Mouse (Mus musculus) embryo, embryonic 9.5 days (tissue): ENCODE measurements around the gene Rapgef1.
"Not testable (repeated sequence)": the region's sequence is repeated elsewhere in the genome, so short reads cannot be mapped to it uniquely, and the experiment has no call there.

Experiments used
- DNase-seq: peaks from one replicate; pipeline ENCODE4 v3.0.0-alpha.2; 2017; ENCODE audit errors: extremely low spot score

Rapgef1 gene

DNA sequence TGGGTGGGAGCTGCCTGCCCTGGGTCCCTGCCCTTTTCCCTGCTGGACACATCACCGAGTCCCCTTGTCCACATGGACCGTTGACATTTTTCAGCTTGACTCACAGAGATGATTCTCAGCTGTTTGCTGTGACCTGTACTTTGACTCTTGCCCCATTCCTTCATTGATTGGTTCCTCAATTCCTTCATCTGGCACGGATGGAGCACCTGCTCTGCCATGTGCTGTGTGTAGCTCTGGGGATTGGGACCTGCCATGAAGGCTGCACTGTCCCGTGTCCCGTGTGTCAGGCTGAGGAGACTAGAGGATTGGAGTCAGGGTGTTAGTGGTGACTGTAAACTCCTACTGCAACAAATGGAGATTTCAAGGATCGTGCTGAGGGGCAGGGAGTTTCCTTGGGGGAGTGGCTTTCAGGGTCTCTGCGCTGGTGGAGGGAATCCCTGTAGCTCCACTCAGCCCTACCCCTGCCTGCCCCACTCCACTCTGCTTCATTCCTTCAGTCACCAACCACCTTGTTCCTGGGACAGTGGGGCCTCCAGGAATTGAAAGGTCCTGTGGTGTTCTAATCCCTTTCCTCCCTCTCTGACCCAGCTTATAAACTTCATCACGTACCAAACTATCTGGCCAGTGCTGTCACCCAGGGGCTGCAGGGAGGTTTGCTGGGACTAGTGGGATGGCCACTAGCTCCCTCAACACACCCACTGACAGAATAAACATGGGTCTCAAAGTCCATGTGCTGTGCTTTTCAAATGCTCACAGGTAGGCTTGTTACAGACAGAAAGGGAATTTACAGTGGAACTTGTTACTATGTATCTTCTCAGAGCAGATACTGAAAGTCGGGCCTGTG, 3.9 kb downstream of the Rapgef1 start:
- no peak for DNase-seq

DNA sequence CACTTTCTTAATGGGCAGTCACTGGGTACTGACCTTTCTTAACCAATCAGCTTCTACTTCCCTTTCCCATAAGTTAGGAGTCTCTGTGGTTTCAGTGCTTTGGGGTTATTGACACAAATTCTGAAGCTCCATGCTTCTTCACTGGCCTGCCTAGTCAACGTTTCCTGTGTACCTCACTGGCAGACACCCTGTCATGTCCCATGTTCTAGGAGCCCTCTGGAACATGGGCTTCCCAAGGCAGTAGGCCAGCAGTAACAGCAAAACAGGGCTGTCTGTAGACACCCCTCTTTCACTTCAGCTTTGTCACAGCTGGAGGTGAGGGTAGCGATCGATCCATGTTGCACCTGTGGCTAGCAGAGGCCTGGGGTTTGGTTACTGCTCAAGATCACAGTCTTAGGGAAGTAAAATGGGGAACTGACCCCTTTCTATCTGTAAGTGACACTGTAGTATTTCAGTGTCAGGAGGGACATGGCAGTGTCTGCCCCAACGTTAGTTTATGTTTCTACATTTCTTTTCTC, 4.6 kb downstream of the Rapgef1 start:
- no peak for DNase-seq

DNA sequence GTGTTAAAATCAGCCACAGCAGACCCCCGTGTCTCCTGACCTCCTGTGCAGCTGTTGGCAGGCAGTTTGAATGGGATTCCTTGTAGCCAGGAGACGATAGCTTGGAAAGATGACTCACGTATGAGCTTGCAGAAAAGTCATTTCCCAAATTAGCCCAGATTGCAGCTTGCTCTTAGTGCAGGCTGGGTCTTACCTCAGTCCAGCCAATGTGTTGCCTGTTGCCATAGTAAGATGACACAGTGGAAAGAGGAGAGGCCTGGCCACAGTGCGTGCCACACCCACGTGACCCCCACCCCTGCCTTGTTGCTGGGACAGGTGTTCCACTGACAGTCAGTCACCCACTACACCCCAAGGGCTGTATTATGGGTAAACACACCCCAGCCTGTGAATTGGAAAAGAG, 5.2 kb downstream of the Rapgef1 start:
- DNase-seq = no peak

GRCm38 (mm10) chr2:29625573-29626200, 6.2 kb downstream of the Rapgef1 start:
- no peak for DNase-seq

DNA sequence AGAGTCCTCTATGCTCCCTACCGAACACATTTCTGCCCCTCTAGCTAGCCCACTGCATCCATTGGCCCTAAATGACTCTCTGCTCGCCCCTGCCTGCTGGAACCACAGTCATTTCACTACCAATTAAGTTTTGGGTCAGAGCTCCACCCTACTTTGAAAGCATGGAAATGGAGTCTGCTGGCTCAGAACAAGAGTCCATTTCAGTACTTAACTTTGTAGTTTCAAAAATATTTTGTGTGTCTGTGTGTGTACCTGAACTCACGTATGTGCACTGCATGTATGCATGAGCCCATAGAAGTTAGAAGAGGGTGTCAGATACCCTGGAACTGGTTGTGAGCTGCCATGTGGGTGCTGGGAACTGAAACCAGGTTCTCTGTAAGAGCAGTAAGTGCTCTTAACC, 7.8 kb downstream of the Rapgef1 start:
- no peak for DNase-seq

DNA sequence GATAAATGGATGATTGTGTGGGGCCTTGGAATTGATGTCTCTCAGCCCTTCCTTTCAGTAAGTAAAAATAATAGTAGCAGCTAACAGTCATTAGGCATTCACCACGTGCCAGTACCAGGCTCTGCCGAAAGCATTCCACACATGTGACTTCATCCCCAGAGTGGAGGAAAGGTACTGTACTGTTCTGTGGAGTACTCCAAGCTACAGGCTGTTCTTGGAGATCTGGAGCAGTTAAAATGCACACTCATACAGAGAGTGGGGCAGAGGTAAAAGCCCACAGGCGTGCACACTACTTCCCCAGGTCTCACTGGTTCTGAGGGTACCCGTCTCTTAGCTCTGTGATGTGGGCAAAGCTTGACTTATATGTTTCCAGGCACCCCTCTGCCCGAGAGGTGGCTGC, 8.7 kb downstream of the Rapgef1 start:
- no peak for DNase-seq

- no peak for DNase-seq
These were observed 9.3 kb downstream of the Rapgef1 start for GRCm38 (mm10) chr2:29628763-29629181.

DNA sequence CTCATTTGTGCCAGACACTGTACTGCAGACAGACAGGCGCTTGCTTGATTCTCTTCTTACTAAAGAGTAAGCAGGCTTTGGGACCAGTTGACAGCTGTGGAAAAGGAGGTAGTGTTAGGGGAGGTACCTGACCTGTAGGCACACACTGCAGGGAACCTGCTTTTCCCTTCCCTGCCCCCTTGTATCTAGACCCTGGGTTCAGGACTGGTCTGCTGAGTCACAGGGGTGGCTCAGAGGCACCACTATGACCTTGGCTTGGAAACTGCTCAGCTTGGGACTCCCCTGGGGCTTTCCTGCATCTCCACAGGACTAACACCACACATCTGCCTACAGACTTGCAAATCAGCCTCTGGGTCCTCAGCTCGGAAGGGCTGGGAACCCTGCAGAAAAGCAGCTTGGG, 9.8 kb downstream of the Rapgef1 start:
- no peak for DNase-seq

DNA sequence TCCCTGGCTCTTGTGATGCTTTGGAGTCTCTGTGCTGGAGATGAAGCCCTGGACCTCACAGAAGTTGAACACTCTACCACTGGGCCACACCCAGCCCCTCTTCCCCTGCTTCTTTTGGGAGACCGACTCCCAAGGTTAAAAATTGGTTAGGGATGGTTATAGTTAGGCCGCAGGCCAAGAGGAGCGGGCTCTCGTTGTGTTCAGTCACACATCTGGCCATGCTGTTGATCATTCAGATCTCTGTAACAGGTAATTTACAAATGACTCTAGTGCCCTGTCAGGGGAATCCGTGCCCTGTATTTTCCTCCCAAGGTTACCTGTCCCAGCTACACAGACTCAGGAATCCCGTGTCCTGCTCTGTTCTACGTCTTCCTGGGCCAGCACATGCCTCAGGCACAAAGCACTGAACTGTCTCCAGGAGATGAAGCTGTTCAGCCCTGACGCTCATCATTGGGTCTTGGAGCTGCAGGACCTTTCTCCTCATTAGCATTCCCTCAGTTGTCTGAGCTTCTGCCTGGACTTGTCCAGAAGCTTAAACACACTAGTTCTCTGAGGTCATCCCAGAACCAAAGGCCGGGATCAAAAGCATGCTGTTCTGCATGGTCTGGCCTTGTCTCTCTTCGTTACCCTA, 10.7 kb downstream of the Rapgef1 start:
- DNase-seq = no peak

GRCm38 (mm10) chr2:29631020-29631419, 11.5 kb downstream of the Rapgef1 start:
- no peak for DNase-seq

DNA sequence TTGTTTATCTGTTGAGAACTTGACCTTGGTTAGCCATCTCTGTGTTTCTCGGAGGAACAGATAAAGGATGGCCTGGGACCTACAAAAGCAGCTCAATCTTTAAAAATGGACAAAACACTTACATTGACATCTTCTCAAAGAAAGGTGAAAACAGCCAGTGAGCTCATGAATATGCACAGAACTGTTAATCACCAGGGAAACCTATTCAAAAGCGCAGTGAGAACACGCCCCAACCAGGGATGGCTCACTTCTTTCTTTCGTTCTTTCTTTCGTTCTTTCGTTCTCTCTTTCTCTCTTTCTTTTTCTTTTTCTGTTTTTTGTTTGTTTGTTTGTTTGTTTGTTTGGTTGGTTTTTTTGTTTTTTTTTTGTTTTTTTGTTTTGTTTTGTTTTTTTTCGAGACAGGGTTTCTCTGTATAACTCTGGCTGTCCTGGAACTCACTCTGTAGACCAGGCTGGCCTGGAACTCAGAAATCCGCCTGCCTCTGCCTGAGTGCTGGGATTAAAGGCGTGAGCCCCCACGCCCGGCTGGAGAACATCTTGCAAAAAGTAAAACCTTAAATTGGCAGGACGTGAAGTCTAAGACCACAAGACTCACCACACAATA, 12.1 kb downstream of the Rapgef1 start:
- not testable (repeated sequence) for DNase-seq

DNA sequence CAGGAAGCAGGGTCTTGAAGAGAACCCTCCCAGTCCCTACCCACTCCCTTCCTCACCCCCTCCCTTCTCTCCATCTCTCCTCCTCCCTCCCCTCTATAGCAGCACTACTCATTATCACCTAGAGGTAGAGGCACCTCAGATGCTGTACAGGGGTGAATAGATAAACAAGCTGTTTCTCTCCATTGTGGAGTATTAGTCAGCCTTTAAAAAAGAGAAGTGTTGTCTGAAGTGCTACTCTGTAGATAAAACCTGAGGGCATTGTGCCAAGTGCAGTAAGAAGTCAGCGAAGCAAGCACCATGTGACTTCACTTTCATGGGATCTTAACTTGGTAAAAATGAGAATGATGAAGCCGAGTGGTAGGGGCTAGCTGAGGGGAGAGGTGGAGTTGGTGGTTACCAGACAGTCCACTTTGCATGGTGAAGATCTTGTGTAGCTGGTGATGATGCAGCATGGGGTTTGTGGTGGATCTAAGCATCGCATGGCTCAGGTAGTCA, 12.7 kb downstream of the Rapgef1 start:
- no peak for DNase-seq

DNA sequence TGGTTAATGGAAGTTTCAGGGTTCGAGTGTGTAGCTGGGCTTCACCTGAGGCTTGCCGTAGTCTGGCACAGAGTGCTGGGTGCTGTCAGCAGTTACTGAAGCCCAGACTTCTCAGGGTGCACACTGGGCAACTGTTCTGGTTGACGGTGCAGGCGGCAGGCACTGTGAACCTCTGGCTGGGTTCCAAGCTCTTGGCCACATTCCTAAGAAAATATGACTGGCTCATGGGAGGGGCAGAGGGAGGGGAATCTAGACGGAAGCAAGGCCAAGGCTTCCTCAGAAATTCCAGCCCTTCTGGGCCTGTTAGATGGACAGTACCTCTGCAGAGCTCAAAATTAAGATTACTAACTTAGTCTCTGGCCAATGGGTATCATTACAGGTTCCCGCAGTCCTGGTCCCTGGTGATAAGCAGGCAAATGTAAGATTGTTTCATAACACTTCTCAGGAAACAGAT, 13.6 kb downstream of the Rapgef1 start:
- no peak for DNase-seq

DNA sequence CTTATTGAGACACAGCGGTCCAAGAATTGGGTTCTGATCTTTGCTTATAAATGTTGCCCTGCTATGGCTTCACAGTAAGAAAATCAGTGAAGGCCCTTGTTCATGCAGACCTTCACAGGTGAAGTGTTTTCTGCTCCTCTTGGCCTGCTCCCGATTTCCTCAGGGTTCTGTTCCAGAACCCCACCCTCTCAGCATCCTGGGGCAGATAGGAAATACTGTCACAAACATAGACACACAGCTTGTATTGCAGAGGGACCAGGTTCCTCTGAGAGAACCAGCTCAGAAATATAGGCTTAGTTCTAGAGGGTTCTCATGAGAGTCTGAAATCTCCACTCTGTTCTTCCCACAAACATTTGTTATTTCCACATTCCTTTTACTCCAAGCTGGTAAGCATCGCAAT, 14.3 kb downstream of the Rapgef1 start:
- no peak for DNase-seq

- DNase-seq = no peak
These were observed 15.0 kb downstream of the Rapgef1 start for GRCm38 (mm10) chr2:29634541-29634940.

GRCm38 (mm10) chr2:29635966-29636507, 16.5 kb downstream of the Rapgef1 start:
- no peak for DNase-seq

- no peak for DNase-seq
These were observed 18.0 kb downstream of the Rapgef1 start for GRCm38 (mm10) chr2:29637528-29637927.

GRCm38 (mm10) chr2:29639377-29639776, 19.9 kb downstream of the Rapgef1 start:
- DNase-seq = no peak

DNA sequence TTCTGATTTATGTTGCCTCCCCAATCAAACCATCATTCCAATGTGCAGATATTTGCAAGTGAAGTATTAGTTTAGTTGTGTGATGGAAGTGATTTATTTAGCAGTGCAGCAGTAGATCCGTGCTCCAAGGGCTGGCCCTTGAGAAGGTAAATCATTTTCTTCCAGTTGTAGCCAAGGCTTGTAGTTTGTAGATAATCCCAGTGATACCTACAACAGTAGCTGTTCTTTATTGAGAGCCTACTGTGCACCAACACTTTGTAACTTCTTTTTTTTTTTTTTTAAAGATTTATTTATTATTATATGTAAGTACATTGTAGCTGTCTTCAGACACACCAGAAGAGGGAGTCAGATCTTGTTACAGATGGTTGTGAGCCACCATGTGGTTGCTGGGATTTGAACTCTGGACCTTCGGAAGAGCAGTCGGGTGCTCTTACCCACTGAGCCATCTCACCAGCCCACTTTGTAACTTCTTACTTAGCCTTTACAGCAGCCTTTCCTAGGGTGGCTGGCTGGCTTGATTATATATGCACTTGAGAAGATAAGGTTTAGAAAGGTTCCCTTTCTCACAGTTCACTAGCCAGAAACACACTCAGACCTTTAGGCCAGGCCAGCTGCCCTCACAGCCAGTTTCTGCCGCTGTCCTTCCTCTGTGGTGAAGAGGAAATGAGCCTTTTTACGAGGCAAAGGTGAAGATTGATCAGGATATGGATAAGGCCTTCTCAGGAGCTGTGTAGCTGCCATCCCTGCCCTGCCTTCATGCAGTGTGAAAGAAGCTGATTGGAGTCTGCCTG, 20.6 kb downstream of the Rapgef1 start:
- DNase-seq = no peak

- no peak for DNase-seq
These were observed 22.2 kb downstream of the Rapgef1 start for GRCm38 (mm10) chr2:29641707-29642106.

DNA sequence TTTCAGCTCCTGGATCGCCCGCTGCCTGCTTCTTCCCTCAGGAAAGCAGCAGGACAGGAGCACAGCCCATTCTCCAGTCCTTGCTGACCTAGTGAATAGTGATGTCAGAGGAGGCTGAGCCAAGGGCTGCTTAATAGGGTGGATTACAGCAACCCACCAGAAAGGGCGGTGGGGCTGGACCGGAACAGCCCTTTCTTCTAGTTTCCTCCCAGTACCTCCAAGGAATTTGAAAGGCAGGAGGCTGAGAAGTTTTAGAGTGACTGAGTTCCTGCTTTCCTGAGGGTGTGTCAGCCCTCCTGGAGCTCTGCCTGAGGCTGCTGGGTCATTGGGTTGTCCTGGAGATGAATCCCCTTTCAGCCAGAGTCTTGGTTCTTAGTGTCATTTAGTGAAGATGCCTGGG, 23.9 kb downstream of the Rapgef1 start:
- no peak for DNase-seq
